Mouse (Mus musculus) heart, postnatal 14 days (tissue): Measurements from ENCODE around the gene Uckl1. TPM values are rescaled to one million over a fixed set of nuclear protein-coding genes. Genes with fewer than 3 reads are reported as not detected.

Experiments
- DNase-seq, 2 experiments: peaks; one replicate each; pipeline ENCODE4 v3.0.0; 2021 to 2022
- intact Hi-C: fragments of 180-260 bp; cut with DNase I; formaldehyde crosslinking; loops from one replicate; pipeline ENCODE4 v1.15.1; 2025
- total RNA-seq, 2 experiments: library from RNA; stranded (reverse); gene quantifications; 2 replicates each; pipeline ENCODE4 v1.2.3; 2021

Uckl1 gene
- total RNA-seq, 2 experiments from 2014 or later, result 41.0 to 47.0 TPM

DNA sequence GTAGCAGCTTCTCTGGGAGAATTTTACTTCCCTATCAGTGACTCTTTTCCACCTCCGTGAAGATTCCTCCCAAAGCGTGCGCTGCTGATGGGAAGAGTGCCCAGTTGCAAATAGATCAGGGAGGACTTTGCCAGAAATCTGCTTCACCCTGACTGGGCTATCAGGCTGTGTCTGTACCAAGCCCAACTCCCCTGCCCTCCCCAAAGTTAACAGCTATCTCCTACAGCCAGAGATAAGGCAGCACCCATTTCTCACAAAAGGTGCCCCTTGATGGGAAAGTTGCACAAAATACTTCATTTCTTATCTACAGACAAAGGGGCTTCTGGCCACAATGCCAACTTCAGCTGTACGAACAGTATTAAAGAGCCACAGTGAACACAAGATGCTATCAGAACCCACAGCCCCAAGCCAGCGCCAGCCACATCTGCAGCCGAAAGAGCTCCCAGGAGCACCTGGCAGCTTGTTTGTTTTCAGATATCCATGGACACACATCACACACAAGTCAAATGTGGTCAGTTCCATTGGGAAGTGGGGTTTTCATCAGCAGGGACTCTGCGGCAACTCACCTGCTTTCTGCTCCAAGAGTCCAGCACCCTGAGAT, 6.6 kb downstream of the Uckl1 start:
- intact Hi-C loops, result no loop called here
- no peak for DNase-seq

DNA sequence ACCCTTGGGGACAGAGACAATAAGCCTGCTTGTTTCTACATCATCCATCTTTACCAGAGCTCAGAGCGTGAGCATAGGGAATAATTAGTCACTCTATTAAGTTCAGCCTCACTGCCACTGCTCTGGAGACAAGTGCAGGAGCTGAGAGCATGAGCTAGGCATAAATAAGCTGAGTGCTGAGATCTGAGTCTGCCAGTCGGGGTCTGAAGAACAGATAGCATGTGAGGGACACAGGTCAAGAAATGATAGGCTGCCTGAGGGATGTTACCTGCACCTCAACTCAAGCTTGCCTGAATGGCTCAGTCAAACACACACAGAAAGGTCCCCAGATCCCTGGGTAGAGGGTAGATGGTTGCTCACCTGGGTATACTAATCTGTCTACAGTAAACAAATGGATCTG, 7.6 kb downstream of the Uckl1 start:
- DNase-seq, result no peak
- intact Hi-C loops, result no loop called here

DNA sequence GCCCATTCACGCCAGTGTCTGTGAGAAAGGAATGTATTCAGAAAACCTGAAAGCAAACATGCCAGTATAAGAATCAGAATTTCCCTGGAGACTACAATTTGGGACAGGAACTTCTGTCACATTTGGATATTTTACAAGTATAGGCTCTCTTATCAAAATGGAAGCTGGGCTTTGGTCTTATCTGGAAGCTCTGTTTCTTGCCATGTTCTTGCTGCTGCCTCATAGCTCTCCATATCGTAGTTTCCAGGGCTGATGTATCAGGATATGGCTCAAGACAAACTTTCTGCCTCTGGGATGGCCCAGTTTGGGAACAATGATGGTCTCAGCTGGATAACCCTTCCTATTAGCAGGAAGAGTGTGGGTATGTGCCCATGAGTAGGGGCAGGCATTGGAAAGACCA, 8.1 kb downstream of the Uckl1 start:
- no peak for DNase-seq
- intact Hi-C loops, result no loop called here

DNA sequence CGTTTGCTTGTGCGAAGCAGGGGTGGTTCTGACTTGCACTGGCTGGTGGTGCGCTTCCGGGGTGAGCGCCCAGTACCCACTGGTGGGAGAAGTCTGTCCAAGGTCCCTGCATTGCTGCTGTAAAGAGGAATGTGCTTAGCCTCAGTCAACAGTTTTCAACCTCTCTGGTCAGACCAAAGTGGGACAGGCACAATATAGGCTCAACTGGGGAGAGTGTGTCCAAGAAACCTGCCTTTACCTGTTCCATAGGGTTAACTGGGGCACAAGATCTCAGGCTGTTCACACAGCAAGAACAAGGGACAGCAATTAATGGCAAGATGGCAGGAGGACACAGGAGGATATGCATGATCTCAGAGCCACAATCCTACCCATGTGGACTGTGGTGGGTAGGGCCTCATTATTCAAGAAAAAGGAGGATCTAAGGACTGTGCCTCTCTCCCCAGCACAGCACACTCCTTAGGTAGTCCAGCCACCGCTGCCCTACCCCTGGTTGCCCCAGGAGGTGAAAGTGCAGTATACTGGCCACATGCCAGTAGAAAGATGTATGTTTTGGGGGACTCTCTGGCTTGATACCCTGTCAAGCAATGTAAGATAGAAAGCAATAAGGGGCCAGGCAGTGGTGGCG, 9.7 kb downstream of the Uckl1 start:
- intact Hi-C loops, result loop anchor here (5.0 kb wide), 1 partner anchor 163 kb away; no protein-coding TSS in a partner anchor
- DNase-seq, result no peak

DNA sequence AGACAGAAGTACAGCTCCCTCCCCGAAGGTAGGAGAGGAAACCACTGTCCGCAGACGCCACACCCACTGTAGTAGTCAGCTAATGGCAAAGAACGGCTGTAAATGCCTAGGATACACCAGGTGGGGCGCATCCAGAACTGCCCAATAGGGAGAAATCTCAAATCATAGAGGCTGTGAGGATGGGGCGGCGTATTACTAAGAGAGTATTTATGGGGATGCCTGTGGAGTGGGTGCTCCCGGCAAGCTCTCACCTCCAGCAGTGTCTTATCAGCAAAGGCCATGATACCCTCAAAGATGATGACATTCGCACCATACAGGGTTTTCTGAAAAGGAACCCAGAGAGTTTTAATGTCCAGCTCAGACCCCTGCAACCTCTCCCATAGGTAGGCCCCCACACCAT, 10.7 kb downstream of the Uckl1 start:
- intact Hi-C loops, result loop anchor here (5.0 kb wide), 1 partner anchor 162 kb away; no protein-coding TSS in a partner anchor
- no peak for DNase-seq

DNA sequence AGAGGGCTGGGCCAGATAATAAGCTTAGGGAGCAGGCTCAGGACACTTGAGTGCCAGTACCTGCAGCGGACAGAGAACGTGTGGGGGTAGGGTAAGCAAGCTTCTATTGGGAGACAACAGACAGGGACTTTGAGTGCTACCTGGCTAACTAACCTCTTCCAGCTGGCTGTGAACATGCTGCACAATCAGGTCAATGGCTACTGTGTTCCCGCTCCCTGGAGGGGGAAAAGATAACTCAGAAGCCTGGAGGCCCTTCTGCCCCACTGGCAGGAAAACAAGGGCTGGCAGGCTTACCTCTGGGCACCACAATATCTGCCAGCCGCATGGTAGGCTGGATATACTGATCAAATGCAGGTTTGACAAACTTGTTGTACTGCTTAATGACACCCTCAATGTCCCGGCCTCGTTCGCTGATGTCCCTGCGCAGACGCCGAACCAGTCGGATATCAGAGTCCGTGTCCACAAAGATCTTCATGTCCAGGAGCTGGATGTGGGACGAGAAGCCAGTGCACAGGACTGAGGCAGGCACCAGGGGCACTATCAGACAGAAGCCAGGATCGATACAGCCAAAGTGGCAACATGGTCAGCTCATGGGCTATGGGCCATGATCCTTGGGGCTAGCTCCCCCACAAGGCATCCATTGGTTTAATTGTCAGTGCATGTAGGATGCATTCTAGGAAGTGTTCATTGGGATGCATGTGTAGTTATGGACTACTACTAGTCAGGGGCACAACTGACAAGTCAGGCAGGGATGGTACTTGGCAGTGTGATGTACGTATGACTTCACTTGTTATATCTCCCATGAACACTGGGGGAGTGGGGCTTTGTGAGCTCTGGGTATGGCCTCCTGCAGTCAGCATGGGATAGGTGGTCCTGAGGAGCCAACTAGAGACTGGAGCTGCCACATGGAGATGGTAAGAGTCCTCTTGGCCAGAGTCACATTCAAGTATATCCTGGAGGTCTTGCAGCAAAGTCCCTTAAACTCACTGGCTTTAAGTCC, 11.5 kb downstream of the Uckl1 start:
- intact Hi-C loops, result loop anchor here (5.0 kb wide), 1 partner anchor 161 kb away; no protein-coding TSS in a partner anchor
- peak; percentile 37 to 59 for DNase-seq

DNA sequence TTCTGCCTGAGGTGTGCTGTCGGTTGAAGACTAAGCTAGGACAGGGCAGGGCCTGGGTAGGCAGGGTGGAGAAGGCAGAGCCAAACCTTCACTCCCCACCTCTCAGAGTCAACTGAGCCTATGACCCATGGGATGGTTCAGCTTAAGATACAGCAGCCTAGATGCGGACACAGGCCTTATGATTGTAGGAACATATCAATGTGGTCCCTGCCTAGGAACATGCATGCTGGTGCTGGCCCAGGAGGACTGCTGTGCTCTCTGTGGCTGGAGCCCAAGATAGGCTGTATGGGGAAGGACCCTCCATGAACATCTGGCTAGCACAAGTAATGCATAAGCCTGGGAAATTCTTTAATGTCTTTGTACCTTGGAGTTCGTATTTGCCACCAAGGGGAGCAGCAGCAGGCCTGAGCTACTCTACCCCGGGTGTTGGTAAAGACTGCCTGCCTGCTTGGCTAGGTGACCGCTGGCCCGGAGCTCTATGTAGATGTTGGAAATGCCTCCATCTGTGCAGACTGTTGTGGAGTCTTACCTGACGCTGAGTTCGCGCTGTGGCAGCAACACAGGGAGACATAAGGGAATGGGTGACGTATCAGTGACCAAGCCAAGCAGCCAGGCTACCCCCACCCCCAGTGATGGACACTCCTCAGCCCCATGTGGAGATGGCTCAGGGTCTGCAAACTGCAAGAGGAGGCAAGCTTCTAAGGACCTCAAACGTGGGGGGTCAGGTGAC, 12.6 kb downstream of the Uckl1 start:
- intact Hi-C loops, result loop anchor here (5.0 kb wide), 1 partner anchor 160 kb away; no protein-coding TSS in a partner anchor
- no peak for DNase-seq

DNA sequence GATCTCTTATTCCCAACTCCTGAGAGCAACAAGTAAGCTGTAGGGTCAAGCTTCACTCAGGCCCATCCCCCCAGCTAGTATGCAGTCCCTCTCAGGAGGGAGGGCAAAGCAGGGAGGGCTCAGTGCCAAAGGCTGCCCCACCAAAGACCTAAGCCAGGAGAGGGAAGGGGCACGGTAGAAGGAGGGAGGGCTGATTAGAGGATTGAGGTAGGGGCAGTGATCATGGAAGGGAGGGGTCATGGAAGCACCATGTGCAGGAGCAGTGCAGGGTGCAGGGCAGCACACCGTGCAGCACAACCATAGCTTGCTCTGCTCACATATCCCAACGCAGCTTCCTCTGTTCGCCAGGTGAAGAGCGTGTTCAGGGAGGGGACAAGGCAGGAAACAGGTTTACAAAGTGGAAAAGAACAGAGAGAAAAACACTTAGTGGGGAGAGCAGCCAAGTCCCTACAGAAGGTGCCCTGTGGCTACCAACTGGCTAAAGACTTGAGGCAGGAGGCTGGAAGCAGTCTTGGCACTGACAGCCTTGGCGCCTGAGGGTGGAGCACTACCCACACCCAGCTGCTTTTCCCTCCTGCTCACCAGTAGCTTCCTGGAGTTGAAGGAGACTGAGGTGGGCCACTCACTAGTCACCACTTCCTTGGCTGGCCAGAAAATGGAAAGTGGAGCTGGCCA, 13.6 kb downstream of the Uckl1 start:
- intact Hi-C loops, result loop anchor here (5.0 kb wide), 1 partner anchor 159 kb away; no protein-coding TSS in a partner anchor
- no peak for DNase-seq

DNA sequence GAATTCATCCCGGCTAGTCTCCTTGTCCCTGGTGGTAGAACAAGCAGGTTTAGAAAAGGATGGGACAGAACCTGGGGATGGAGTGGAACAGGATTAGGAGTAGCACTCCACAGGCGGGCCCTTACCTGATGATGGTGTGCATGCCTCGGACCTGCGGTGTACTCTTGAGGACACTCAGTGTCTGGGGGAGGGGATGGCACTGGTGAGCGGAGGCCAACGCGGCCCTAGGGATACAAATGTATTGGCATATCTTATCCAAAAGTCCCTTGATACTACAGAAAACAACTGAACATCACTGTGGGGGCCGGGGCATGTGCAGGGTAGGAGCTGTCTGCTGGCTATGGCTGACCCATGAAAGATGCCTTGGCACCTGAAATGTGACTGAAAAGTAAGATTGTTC, 14.3 kb downstream of the Uckl1 start:
- no peak for DNase-seq
- intact Hi-C loops, result loop anchor here (5.0 kb wide), 1 partner anchor 158 kb away; no protein-coding TSS in a partner anchor

DNA sequence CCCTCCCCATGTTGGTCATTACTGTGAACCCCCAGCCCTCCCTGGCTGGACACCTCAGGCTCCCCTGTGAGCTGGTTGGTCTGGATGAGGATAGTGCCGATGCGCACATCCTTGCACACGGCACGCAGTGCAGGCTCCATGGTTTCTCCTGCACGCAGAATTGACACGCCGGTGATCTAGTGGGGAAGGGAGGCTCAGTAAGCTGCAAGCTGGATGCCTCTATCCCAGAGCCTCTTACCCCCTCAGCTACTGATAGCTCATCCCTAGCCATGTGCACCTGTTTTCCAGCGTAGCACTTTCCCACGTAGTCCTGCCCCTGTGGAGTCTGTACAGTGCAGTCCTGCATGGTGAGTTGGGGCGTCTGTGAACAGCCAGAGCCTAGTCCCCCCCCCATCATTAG, 14.8 kb downstream of the Uckl1 start:
- intact Hi-C loops, result loop anchor here (5.0 kb wide), 2 partner anchors 158 to 178 kb away; no protein-coding TSS in a partner anchor

DNA sequence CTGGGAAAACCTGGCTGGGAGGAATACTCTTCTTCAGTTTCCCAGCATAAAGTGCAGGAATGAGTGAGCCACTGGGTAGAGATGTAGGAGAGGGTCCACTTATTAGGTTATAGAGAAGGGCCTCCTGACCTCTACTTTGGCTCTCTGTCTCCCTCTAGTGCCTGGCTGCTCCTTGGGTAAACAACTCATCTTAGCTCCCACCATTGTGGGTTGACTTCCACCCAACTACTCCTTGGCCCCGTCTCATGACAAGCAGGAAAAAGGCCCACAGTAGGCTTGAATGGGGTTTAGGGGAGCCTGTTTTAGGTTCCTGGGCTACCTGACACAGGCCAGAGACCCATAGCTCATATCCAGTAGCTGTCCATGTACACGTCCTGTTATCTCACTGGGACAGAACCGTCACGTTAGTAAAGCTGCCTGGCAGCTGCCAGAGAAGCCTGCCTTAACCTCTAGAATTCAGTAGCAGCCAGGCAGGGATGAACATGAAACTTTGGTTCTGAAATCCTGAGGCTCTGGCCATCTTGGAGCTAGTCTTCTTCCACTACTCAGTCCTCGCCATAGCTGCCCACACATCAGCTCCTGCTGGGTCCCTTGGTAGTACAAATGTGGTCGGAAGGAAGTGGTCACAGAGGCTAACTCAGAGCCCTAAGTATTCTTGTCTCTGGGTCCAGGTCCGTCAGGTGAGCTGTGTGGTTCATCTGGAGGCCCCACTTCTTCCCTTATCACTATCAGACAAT, 16.3 kb downstream of the Uckl1 start:
- intact Hi-C loops, result loop anchor here (5.0 kb wide), 1 partner anchor 176 kb away; no protein-coding TSS in a partner anchor
- peak; percentile 59 to 79 for DNase-seq

More for the DNA sequence above, 14.8 kb downstream of the Uckl1 start:
- DNase-seq, result no peak

DNA sequence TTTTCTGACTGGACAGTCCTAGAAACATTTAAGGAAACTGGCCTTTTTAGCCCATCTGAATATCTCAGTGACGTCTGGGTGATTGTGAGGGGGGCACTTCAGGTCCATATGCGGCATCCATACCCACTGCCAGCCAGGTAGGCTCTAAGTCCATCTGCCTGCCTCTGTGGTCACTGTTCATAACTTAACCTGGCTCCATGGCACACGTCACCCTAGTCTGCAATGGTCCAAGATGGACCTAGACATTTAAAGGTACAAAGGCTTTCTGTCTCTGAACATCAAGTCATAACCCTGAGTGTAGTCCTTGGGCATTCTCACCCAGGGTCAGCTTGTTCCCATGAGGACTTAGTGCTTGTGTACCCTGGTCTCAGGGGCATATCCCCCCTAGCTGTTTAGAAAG, 17.4 kb downstream of the Uckl1 start:
- DNase-seq, result no peak
- intact Hi-C loops, result loop anchor here (5.0 kb wide), 1 partner anchor 175 kb away; no protein-coding TSS in a partner anchor

DNA sequence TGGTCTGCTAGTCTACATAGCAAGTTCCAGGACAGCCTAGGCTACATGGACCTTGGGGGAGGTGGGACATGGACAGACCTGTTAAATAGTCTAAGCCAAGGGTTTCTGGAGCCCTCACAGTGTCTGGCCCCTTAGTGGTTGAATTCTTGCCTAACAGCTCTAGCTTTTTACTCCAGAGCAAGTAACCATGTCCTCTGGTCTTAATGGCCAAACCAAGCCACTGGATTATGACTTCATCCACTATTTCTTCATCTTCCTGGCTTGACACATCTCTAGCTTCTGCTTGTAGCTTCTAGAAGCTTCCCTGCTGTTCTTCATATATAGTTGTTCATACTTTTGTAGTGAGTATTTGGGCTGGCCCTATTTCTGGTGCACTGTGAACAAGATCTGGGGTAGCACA, 30.9 kb downstream of the Uckl1 start:
- no peak for DNase-seq
- intact Hi-C loops, result no loop called here

DNA sequence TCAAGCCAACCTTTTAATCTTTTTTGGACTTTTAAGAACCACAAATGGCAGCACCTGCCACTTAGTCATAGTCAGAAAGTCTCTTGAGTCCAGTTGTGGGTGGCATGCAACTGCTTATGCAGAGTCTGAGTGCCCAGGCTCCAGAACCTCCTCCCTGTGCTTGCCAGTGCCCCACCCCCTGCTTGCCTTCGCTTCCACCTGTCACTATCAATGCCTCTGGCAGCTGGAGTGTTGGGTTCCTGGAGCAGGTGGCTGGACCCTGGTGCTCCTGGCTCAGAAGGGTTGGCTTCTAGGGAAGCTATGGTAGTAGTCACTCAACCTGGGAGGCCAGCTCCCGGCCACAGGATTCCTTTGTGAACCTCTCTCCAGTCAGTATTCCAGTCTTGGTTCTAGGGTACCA, 34.5 kb downstream of the Uckl1 start:
- intact Hi-C loops, result no loop called here
- no peak for DNase-seq

DNA sequence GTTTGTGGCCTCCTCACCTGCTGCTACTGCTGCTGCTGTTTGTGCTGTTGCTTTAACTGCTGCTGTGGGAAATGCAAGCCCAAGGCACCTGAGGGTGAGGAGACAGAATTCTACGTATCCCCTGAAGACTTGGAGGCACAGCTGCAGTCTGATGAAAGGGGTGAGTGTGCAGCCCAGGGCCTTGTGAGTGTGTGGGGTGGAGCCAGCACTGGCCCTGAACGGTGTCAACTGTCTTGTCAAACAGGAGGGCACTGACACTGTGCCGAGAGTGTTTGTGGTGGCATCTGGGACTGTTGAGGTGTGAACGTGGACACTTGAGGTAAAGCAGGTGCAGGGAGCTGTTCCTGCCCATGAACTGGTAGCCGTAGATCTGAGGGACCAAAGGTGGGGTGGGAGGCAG, 36.0 kb downstream of the Uckl1 start:
- intact Hi-C loops, result no loop called here
- DNase-seq, result no peak

DNA sequence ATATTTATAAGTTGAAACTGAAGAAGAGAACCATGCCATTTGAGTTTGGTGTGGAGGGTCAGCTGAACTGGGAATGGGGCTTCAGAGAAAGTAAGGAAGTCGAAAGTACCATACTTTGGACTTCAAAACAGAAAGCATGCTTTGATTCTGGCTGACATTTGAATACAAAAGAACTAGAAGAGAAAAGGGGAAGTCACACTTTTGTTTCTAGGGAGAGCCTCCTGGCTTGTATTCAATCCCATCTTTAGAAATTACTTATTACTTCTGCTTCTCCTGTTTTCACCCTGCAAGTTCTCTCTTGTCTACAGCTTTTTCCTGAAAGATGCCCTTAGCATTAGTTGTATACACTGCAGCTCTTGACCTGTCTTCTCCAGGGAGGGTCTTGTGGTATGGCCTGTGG, 36.5 kb downstream of the Uckl1 start:
- intact Hi-C loops, result no loop called here
- no peak for DNase-seq

DNA sequence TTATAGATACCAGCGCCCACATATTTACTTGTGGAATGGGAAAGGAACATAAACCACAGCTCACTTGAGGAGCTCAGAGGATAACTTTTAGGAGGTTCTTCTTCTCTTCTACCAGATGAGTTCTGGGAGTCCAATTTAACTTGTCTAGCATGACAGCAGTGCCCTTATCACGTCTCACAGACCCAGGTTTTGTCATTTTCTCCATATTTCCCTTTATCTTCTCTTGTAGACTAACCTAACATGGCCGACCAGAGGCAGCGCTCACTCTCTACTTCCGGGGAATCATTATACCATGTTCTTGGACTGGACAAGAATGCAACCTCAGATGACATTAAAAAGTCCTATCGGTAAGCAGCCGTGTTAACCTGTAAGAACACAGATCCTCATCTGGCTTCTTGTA, 38.5 kb downstream of the Uckl1 start:
- intact Hi-C loops, result no loop called here
- DNase-seq, result no peak

DNA sequence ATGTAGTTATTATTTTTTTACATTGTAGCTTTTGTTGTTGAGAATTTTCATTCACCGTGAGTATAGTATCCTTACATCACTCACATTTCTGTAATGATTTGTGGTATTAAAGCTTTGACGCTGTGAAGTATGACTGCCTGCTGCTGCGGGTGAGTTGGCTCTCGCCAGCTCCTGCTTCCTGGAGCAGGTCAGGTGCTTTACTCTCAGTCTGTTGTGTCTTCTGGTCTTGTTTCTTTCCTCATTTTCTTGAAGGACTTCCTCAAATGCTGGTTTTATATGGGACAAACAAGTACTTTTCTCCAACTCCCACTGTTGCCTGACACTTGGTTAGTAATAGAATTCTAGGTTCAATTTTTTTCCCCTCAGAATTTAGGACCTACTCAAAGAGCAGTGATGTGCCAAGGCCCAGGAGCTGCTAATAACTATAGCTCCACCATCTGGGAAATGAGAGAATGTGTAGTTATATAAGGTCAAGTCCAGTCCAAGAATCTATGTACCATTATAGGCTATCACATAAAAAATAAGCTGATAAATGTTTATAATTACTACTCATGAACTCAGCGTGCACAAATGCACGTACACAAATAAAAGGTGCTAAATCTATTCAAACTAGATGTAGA, 42.8 kb downstream of the Uckl1 start:
- intact Hi-C loops, result no loop called here
- no peak for DNase-seq
